Mouse (Mus musculus) kidney, embryonic 16.5 days (tissue): ENCODE measurements at regions not wholly inside any gene's neighbourhood (a gene's known extent, or its start where the extent isn't known, plus 50 kb on each side); places are given as distances from the start of the nearest gene placed in this dataset.

Experiments
- ATAC-seq: fragments of 200-750 bp; cut with Nextera tagmentation; 2 replicates; pipeline ENCODE4 v1.8.0; 2017; ENCODE audit warnings: moderate TSS enrichment; ENCODE audit not compliant: low FRiP score, low TSS enrichment
- H3K27ac ChIP-seq: fragments of 300-500 bp; sonication (generic); 2 replicates; pipeline ENCODE4 v1.5.1; 2014; ENCODE audit warnings: low read length
- H3K27me3 ChIP-seq: fragments of 300-500 bp; sonication (generic); 2 replicates; pipeline ENCODE4 v1.6.1; 2014; ENCODE audit warnings: low read length, control low read depth, mixed read lengths; ENCODE audit not compliant: insufficient read depth
- H3K36me3 ChIP-seq: fragments of 300-500 bp; sonication (generic); 2 replicates; pipeline ENCODE4 v1.6.1; 2014; ENCODE audit warnings: low read length, control low read depth, mixed read lengths; ENCODE audit not compliant: insufficient read depth
- H3K4me1 ChIP-seq: fragments of 300-500 bp; sonication (generic); 2 replicates; pipeline ENCODE4 v1.6.1; 2014; ENCODE audit warnings: low read length, control low read depth, mixed read lengths; ENCODE audit not compliant: insufficient read depth
- H3K4me2 ChIP-seq: fragments of 300-500 bp; sonication (generic); replicated peaks from 2 replicates; pipeline ENCODE4 v1.6.1; 2014; ENCODE audit warnings: low read depth, low read length
- H3K4me3 ChIP-seq: fragments of 300-500 bp; sonication (generic); 2 replicates; pipeline ENCODE4 v1.5.1; 2014; ENCODE audit warnings: mild to moderate bottlenecking, low read length
- H3K9ac ChIP-seq: fragments of 300-500 bp; sonication (generic); replicated peaks from 2 replicates; pipeline ENCODE4 v1.6.1; 2014; ENCODE audit warnings: low read length
- H3K9me3 ChIP-seq: fragments of 300-500 bp; sonication (generic); 2 replicates; pipeline ENCODE4 v1.6.1; 2016; ENCODE audit warnings: low read length, control low read depth
- WGBS: fragments of 180-500 bp; shearing (Covaris S2); extraction: QIAGEN DNeasy Blood & Tissue Kit; methylation state at CpG from one replicate; pipeline ENCODE4 v1.1.7; 2014; 5-methylcytosine and 5-hydroxymethylcytosine counted together

DNA sequence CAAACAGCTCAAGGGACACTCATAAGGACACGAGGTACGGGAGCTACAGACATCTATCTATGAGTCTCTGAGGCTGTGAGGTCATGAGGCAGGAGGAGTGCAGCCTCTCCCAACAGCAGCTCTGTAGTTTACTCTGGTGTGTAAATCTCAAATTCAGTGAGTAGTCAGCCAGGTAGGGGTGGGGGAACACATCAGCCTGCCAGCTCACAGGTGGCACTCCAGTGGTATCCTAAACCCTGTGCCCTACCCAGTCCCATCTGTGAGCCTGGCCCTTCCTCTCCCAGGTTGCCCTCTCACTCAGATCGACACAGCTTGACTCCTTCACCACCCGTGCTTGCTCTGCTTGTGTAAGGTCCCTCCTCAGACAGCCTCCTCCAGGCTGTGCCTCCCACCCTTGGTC, 202.2 kb downstream of the Sipa1l2 start:
- ATAC-seq, result no peak
- 74% methylated on average over 4 of the region's 4 CpGs for WGBS
- no peak overlapping the region for H3K4me2 ChIP-seq

DNA sequence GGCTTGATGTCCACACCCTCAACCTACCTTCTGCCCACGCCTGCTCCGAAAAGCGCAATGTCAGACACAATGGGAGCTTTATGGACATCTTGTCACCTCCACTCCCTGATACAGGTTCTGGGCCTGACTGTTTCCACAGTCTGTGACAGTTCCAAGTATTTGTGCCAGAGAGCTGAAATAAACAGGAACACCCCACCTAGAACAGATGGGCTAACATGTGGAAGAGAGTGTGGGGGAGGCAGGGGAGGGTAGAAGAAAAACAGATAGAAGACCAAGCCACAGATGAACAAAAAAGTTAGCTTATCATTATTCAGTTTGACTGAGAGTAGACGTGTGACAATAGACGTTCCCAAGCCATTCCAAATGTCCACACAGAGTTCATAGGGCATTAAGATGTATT, 204.6 kb downstream of the Sipa1l2 start:
- no peak overlapping the region for H3K27ac ChIP-seq
- no peak overlapping the region for H3K9ac ChIP-seq
- H3K4me1 ChIP-seq, result peaks cover 17% of the 10 kb centered on the region
- 87% methylated on average over 5 of the region's 5 CpGs for WGBS
- H3K36me3 ChIP-seq, result no peaks in the 10 kb centered on the region
- no peak overlapping the region for H3K4me2 ChIP-seq
- no peak overlapping the region for H3K4me3 ChIP-seq
- peaks cover 3% of the 10 kb centered on the region; the same call in 1 of the 2 replicates for H3K27me3 ChIP-seq
- H3K9me3 ChIP-seq, result peaks cover 3% of the 10 kb centered on the region
- no peak for ATAC-seq

More for the DNA sequence above, 202.2 kb downstream of the Sipa1l2 start:
- peaks cover 3% of the 10 kb centered on the region; the same call in 1 of the 2 replicates for H3K27me3 ChIP-seq
- H3K4me1 ChIP-seq, result peaks cover 20% of the 10 kb centered on the region
- H3K27ac ChIP-seq, result no peak overlapping the region
- H3K36me3 ChIP-seq, result no peaks in the 10 kb centered on the region
- H3K9ac ChIP-seq, result no peak overlapping the region
- no peak overlapping the region for H3K4me3 ChIP-seq
- H3K9me3 ChIP-seq, result no peaks in the 10 kb centered on the region

DNA sequence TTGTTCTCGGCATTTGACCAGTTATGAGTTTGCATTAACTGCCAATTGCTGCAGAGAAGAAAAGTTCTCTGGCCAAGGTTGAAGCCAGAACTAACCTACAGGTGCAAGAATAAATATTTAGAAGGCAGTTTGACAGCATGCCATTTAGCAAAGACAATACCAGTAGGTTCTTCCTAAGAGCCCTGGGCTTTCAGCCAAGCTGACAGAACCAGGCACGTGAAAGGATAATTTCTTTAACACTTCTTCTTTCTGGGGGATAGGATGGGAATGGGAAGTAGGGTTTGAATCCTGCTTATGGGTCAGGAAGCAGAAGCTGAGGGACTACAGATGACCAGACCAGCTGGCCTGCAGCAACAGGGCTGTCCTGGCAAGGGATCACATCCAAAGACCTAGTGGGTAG, 210.2 kb downstream of the Sipa1l2 start:
- WGBS, result 83% methylated on average over 2 of the region's 2 CpGs
- Histone ChIP-seq H3K9ac (no peak overlapping the region), H3K4me2 (no peak overlapping the region), H3K4me3 (no peak overlapping the region), H3K36me3 (no peaks in the 10 kb centered on the region), H3K27me3 (no peaks in the 10 kb centered on the region), H3K4me1 (no peaks in the 10 kb centered on the region), H3K27ac (no peak overlapping the region), H3K9me3 (peaks cover 10% of the 10 kb centered on the region)
- ATAC-seq, result no peak

DNA sequence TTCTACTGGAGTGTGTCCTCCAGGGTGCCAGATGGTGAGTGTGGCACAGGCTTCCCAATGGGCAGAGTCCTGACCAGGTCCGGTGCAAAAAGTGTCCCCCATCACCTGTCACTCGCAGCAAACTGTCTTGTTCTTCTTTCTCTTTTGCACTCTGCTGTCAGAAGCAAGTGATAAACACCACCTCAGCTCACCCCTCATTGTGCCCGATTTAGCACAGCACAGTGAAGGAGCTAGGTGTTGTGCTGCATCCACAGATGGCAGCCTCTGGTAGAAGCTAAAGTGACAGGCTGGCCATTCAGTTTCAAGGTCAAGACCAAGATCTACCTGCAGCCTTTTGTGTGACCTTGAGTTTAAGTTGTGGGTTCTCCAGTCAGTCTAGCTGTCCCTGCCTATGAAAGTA, 211.8 kb downstream of the Sipa1l2 start:
- ATAC-seq, result no peak
- WGBS, result 79% methylated on average over 3 of the region's 3 CpGs
- H3K27ac ChIP-seq, result no peak overlapping the region
- no peaks in the 10 kb centered on the region for H3K36me3 ChIP-seq
- no peaks in the 10 kb centered on the region for H3K4me1 ChIP-seq
- H3K4me2 ChIP-seq, result no peak overlapping the region
- peaks cover 10% of the 10 kb centered on the region for H3K9me3 ChIP-seq
- no peak overlapping the region for H3K4me3 ChIP-seq
- H3K9ac ChIP-seq, result no peak overlapping the region
- no peaks in the 10 kb centered on the region for H3K27me3 ChIP-seq

DNA sequence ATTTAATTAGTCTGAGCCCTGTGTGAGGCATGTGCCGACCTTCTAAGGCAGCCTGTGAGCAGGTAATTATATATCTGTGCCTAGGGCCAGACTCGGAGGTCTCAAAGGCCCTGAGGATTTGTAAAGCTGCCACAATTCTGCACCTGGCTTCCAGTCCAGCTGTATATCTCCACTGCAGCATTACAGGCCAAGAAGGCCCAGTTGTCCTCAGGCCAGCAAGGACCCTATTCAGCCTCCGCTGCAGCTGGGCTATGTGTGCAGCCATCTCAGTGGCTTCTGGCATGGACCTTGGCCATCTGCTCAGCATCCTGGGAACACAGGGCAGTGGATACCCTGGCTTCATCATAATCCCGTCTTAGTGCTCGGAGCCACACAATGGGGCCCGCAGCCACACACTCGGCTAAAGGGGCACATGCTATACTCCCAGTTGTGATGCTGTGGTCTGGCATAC, 214.5 kb downstream of the Sipa1l2 start:
- Histone ChIP-seq H3K4me2 (no peak overlapping the region), H3K4me3 (no peak overlapping the region), H3K4me1 (peaks cover 5% of the 10 kb centered on the region; the same call in 1 of the 2 replicates), H3K9ac (no peak overlapping the region), H3K27me3 (no peaks in the 10 kb centered on the region), H3K27ac (no peak overlapping the region), H3K36me3 (no peaks in the 10 kb centered on the region), H3K9me3 (peaks cover 7% of the 10 kb centered on the region)
- no peak for ATAC-seq
- 55% methylated on average over 7 of the region's 7 CpGs for WGBS

DNA sequence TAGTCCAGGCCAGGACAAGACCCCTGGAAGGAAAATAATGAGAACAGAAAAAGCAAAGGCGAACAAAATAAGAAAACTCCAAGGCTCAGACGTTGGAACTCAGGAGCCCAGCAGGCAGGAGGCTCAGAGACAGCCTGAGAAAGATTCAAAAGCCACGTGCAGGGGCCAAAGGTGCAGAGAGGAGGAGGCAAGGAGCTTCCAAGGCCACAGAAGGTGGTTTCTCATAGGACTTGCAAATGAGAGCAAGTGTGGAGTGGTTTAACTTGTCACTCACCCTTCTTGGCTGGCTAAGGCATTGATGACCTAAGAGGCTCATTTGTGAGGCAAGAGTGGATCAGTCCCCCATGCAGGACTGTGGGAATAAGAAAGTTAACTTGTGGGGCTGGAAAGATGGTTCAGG, 217.3 kb downstream of the Sipa1l2 start:
- Histone ChIP-seq H3K4me1 (peaks cover 23% of the 10 kb centered on the region), H3K27me3 (no peaks in the 10 kb centered on the region), H3K4me2 (no peak overlapping the region), H3K27ac (no peak overlapping the region), H3K9me3 (no peaks in the 10 kb centered on the region), H3K9ac (no peak overlapping the region), H3K36me3 (no peaks in the 10 kb centered on the region), H3K4me3 (no peak overlapping the region)
- ATAC-seq, result no peak
- WGBS, result 43% methylated on average over 3 of the region's 3 CpGs

DNA sequence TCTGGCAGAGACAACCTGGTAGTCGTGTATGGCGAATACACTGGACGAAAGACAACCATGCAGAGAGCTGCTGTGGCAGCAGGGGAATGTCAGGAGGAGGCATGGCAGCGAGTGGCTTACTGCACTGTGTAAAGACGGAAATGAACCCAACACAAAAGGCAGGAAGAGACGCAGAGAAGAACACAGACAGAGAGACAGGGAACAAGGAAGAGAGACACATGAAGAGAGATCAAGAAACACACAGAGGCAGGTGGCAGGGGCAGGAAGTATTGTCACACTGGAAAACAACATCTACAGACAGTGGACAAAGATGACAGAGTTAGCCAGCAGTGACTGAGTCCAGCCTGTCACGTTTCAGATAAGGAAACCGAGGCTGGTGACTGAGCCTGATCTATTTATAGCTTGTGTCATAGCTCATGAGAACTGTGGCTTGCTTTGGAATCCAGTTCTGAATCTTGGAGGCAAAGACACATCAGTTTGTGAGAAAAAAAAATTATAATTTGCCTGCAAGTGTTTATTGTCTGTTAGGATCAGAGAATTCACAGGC, 218.0 kb downstream of the Sipa1l2 start:
- no peak for ATAC-seq
- Histone ChIP-seq H3K9me3 (no peaks in the 10 kb centered on the region), H3K27ac (no peak overlapping the region), H3K4me2 (no peak overlapping the region), H3K36me3 (no peaks in the 10 kb centered on the region), H3K4me3 (no peak overlapping the region), H3K9ac (no peak overlapping the region), H3K4me1 (peaks cover 23% of the 10 kb centered on the region), H3K27me3 (no peaks in the 10 kb centered on the region)
- WGBS, result 70% methylated on average over 8 of the region's 8 CpGs

DNA sequence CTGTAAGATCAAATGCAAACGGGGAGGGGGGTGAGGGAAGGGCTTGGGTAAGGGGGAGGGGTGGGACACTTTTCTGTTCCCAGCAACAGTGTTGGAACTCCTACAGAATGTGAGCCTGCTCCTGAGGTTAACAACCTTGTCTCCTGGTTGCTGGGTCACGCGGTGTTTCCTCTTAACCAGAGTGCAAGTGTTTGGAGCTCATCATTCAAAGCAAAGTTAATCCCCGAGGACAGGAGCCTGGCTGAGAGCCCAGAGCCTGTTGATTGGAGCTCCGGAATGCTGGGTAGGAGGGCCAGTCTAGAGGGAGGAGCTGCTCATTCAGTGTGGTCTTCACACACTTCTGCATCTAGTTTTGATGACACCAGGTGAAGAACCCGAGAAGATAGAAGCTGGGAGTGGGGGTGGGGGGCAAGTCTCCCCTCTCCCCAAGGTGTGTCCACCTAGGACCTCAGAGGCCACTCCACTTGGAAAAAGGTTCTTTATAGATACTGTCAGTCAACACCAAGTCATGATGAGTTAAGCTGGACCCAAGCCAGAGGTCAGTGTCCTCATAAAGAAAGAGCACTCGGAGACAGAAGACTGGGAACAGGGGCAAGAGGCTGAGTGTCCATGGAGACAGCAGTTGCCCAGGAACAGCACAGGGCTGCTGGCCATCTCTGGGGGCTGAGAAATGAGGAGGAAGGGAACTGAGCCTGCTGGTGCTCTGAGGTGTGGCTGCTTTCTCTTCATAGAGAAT, 220.2 kb downstream of the Sipa1l2 start:
- peak; percentile 93 for ATAC-seq
- 5% methylated on average over 7 of the region's 7 CpGs for WGBS

DNA sequence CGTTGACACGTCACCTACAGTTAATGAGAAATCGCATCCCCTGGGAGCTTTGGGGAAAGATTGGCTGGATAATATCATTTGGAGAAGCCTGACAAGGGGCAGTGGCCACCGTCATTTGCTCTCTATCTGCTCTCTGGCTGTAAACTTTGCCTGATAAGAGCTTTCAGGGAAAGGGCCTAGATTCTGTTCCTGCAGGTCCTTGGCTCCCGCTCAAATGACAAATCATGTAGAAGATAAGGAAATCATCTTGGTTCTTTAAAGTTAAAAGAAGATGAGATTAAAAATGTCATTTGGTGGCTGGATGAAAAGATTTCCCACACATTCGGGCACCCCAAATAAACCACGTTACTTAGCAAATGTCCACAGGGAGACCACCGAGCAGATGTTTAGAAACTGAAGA, 223.4 kb downstream of the Sipa1l2 start:
- Histone ChIP-seq H3K4me1 (peaks cover 42% of the 10 kb centered on the region), H3K27ac (no peak overlapping the region), H3K4me2 (no peak overlapping the region), H3K9me3 (no peaks in the 10 kb centered on the region), H3K27me3 (no peaks in the 10 kb centered on the region; the same call in 1 of the 2 replicates), H3K9ac (no peak overlapping the region), H3K4me3 (no peak overlapping the region), H3K36me3 (no peaks in the 10 kb centered on the region)
- WGBS, result 76% methylated on average over 8 of the region's 8 CpGs
- no peak for ATAC-seq

More for the DNA sequence above, 220.2 kb downstream of the Sipa1l2 start:
- Histone ChIP-seq H3K27ac (no peak overlapping the region), H3K36me3 (no peaks in the 10 kb centered on the region), H3K9ac (no peak overlapping the region), H3K4me1 (peaks cover 24% of the 10 kb centered on the region), H3K9me3 (no peaks in the 10 kb centered on the region), H3K27me3 (no peaks in the 10 kb centered on the region; the same call in 1 of the 2 replicates), H3K4me2 (no peak overlapping the region), H3K4me3 (no peak overlapping the region)

DNA sequence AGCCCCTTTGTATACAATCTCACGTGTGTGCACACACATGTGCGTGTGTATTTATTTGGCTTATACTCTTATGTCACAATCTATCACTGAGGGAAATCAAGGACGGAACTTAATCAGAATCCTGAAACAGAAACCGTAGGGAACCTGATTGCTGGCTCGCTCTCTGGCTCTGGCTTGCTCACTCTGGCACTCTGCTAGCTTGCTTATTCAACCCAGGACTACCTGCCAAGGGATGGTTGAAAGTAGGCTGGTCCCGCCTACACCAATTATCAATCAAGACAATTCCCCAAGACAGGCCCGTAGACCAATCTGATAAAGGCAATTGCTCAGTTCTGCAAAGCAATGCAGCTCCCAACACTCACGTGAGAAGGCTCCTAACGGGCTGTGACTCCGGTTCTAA, 224.0 kb downstream of the Sipa1l2 start:
- Histone ChIP-seq H3K9me3 (no peaks in the 10 kb centered on the region), H3K4me2 (no peak overlapping the region), H3K4me3 (no peak overlapping the region), H3K27ac (no peak overlapping the region), H3K4me1 (peaks cover 42% of the 10 kb centered on the region), H3K9ac (no peak overlapping the region), H3K36me3 (no peaks in the 10 kb centered on the region), H3K27me3 (no peaks in the 10 kb centered on the region; the same call in 1 of the 2 replicates)
- no peak for ATAC-seq
- WGBS, result 86% methylated on average over 10 of the region's 10 CpGs
